Mouse (Mus musculus): ENCODE data around the gene Acsl3.

The Acsl3 gene

GRCm38 (mm10) chr1:78657671-78658440, at the start of gene Acsl3, which contains the start of gene Utp14b:
Gene Acsl3, plus strand, starts transcription at chr1:78657825.
Gene Utp14b, plus strand, starts transcription at chr1:78658038.
- DNase-seq (ENCODE audit: inconsistent ontology term), result peak; percentile 99

- no peak for DNase-seq (ENCODE audit: inconsistent ontology term)
Measured at GRCm38 (mm10) chr1:78609134-78609907, 48.3 kb upstream of the Acsl3 start.

- no peak for DNase-seq (ENCODE audit: inconsistent ontology term)
Measured at GRCm38 (mm10) chr1:78611039-78611438, 46.6 kb upstream of the Acsl3 start.

GRCm38 (mm10) chr1:78612959-78613358, 44.7 kb upstream of the Acsl3 start:
- no peak for DNase-seq (ENCODE audit: inconsistent ontology term)

- DNase-seq (ENCODE audit: inconsistent ontology term), result no peak
Measured at GRCm38 (mm10) chr1:78624352-78624751, 33.3 kb upstream of the Acsl3 start.

- no peak for DNase-seq (ENCODE audit: inconsistent ontology term)
Measured at GRCm38 (mm10) chr1:78634486-78634885, 23.1 kb upstream of the Acsl3 start.

GRCm38 (mm10) chr1:78640871-78641270, 16.8 kb upstream of the Acsl3 start:
- DNase-seq (ENCODE audit: inconsistent ontology term), result no peak

GRCm38 (mm10) chr1:78641791-78642190, 15.8 kb upstream of the Acsl3 start:
- no peak for DNase-seq (ENCODE audit: inconsistent ontology term)

GRCm38 (mm10) chr1:78642197-78642596, 15.4 kb upstream of the Acsl3 start:
- no peak for DNase-seq (ENCODE audit: inconsistent ontology term)

- DNase-seq (ENCODE audit: inconsistent ontology term), result no peak
Measured at GRCm38 (mm10) chr1:78647317-78647885, 10.2 kb upstream of the Acsl3 start.

GRCm38 (mm10) chr1:78649269-78650061, 8.2 kb upstream of the Acsl3 start:
- DNase-seq (ENCODE audit: inconsistent ontology term), result peak; percentile 69

- no peak for DNase-seq (ENCODE audit: inconsistent ontology term)
Measured at GRCm38 (mm10) chr1:78656472-78656871, 1.2 kb upstream of the Acsl3 start.

- DNase-seq (ENCODE audit: inconsistent ontology term), result no peak
Measured at GRCm38 (mm10) chr1:78657021-78657629, 500 bp upstream of the Acsl3 start.

- DNase-seq (ENCODE audit: inconsistent ontology term), result no peak
Measured at GRCm38 (mm10) chr1:78658441-78659269, 1.0 kb downstream of the Acsl3 start.

- DNase-seq (ENCODE audit: inconsistent ontology term), result no peak
Measured at GRCm38 (mm10) chr1:78659270-78659823, 1.7 kb downstream of the Acsl3 start.

GRCm38 (mm10) chr1:78664326-78664725, 6.7 kb downstream of the Acsl3 start:
- no peak for DNase-seq (ENCODE audit: inconsistent ontology term)

- DNase-seq (ENCODE audit: inconsistent ontology term), result no peak
Measured at GRCm38 (mm10) chr1:78665954-78666499, 8.4 kb downstream of the Acsl3 start.

GRCm38 (mm10) chr1:78666585-78666984, 9.0 kb downstream of the Acsl3 start:
- no peak for DNase-seq (ENCODE audit: inconsistent ontology term)

- DNase-seq (ENCODE audit: inconsistent ontology term), result no peak
Measured at GRCm38 (mm10) chr1:78682291-78682690, 24.7 kb downstream of the Acsl3 start.

- DNase-seq (ENCODE audit: inconsistent ontology term), result no peak
Measured at GRCm38 (mm10) chr1:78684128-78684527, 26.5 kb downstream of the Acsl3 start.

All from Muller cell, postnatal 12 days (primary cell).